Mouse (Mus musculus): Measurements from ENCODE around the gene Serpinf1. TPM values are rescaled to one million over a fixed set of nuclear protein-coding genes. Genes with fewer than 3 reads are reported as not detected.
A peak's percentile ranks its signal among the peaks of the same experiment; 100 is the strongest.

The Serpinf1 gene
- total and polyA plus RNA-seq, 2 experiments from 2014 or later, result 34.3 to 92.0 TPM

DNA sequence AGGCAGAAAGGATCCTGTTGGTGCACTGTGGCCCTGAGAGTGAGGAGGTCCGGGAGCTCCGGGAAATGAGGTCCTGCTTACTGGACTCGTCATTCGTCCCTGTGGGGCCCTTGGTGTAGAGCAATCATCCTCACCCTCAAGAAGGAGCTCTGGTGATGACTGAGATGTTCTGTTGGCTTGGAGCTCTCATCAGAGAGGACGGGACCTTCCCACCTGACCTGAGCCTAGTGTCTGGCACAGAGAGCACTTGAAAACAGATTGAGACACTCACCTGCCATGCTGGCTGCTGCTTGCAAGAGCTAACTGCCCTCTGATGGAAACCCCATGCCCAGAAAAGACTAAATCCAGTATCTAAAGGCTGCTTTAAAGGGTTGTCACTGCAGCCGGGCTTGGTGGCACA, 17.7 kb downstream of the Serpinf1 start:
- Histone ChIP-seq H3K36me3 (ENCODE audit: insufficient read depth, low read length) (no peaks in the 10 kb centered on the region), H3K27me3 (ENCODE audit: insufficient read depth, low read length) (no peaks in the 10 kb centered on the region), H3K4me1 (ENCODE audit: insufficient read depth, low read length) (no peaks in the 10 kb centered on the region), H3K27ac (ENCODE audit: low read depth, low read length) (no peak overlapping the region), H3K9ac (replicated peaks; ENCODE audit: low read length, poor library complexity, severe bottlenecking) (no peak overlapping the region), H3K9me3 (ENCODE audit: low read length) (no peaks in the 10 kb centered on the region), H3K4me2 (ENCODE audit: low read depth, low read length, poor library complexity, severe bottlenecking) (no peak overlapping the region), H3K4me3 (ENCODE audit: low read depth, low read length) (no peak overlapping the region)
- DNase-seq (ENCODE audit: low spot score), result no peak
- TF ChIP-seq CTCF (IDR thresholded peaks at IDR 0.05), result no peak
- no peak for ATAC-seq (ENCODE audit: low FRiP score)
- 88% methylated on average over 6 of the region's 6 CpGs for WGBS

DNA sequence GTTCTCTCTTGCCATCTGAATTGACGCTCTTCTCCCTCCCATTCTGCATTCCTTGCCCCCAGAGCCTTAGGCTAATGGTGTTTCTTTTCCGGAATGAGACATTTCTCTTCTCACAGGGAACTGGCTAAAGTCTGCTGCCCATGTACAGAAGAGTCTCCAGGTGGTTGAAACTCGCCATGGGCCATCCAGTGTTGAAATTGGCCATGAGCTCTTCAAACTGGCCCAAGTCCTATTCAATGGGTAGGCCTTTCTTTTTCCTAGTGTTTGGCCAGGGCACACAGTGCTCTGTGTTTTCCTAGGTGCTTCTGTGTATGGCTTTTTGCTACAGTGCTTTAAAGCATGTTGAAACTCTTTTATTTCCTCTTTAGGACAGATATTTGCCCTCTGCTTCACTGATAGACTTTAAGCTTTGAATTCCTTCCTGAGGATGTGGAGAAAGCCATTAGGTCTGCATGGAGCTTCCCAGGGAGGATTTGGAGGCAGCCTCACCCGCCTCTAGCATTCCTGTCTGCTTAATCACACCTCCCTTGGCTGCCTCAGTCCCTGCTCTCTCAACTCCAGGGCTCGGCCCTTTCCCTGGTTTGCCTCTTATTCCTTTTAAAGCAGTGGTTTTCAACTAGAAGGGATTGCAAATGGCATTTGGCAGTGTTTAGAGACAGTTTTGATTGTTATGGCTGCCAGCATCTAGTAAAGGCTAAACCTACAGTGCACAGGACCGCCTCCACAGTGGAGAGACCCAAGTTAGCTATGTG, 19.0 kb downstream of the Serpinf1 start:
- Histone ChIP-seq H3K9ac (replicated peaks; ENCODE audit: low read length, poor library complexity, severe bottlenecking) (no peak overlapping the region), H3K4me2 (ENCODE audit: low read depth, low read length, poor library complexity, severe bottlenecking) (no peak overlapping the region), H3K4me3 (ENCODE audit: low read depth, low read length) (no peak overlapping the region), H3K27me3 (ENCODE audit: insufficient read depth, low read length) (no peaks in the 10 kb centered on the region), H3K4me1 (ENCODE audit: insufficient read depth, low read length) (no peaks in the 10 kb centered on the region), H3K9me3 (ENCODE audit: low read length) (no peaks in the 10 kb centered on the region), H3K27ac (ENCODE audit: low read depth, low read length) (no peak overlapping the region), H3K36me3 (ENCODE audit: insufficient read depth, low read length) (no peaks in the 10 kb centered on the region)
- TF ChIP-seq CTCF (IDR thresholded peaks at IDR 0.05), result no peak
- DNase-seq (ENCODE audit: low spot score) (no peak), ATAC-seq (ENCODE audit: low FRiP score) (no peak)
- 79% methylated on average over 6 of the region's 6 CpGs for WGBS

DNA sequence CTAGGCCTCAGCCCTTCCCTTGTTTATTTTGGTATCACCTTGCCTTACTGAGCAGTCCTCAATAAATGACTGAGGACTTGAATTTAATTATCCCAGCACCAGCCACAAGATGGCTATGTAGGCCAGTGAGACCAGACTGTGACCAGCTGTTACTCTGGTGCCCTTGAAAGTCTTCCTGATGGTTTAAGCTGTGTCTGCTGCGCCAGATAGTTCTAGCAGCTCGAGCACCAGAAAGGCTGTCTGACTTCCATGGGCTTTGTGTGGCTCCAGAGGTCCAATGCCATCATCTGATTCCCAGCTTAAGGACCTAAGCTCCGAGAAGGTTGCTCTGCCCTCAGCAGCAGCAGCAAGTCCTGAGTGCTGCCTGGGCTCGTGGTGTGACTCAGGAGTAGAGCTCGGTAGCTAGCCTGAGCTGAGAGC, 20.2 kb downstream of the Serpinf1 start:
- DNase-seq (ENCODE audit: low spot score) (peak; percentile 90), ATAC-seq (ENCODE audit: low FRiP score) (peak; percentile 72; the same call in 1 of the 2 replicates)
- Histone ChIP-seq H3K4me3 (ENCODE audit: low read depth, low read length) (no peak overlapping the region), H3K4me1 (ENCODE audit: insufficient read depth, low read length) (no peaks in the 10 kb centered on the region), H3K27me3 (ENCODE audit: insufficient read depth, low read length) (no peaks in the 10 kb centered on the region), H3K27ac (ENCODE audit: low read depth, low read length) (peak overlapping the region; percentile 60; the same call in 1 of the 2 replicates), H3K36me3 (ENCODE audit: insufficient read depth, low read length) (no peaks in the 10 kb centered on the region), H3K9ac (replicated peaks; ENCODE audit: low read length, poor library complexity, severe bottlenecking) (no peak overlapping the region), H3K9me3 (ENCODE audit: low read length) (no peaks in the 10 kb centered on the region), H3K4me2 (ENCODE audit: low read depth, low read length, poor library complexity, severe bottlenecking) (no peak overlapping the region)
- TF ChIP-seq CTCF (IDR thresholded peaks at IDR 0.05), result peak; percentile 87
- WGBS, result 47% methylated on average over 5 of the region's 5 CpGs

DNA sequence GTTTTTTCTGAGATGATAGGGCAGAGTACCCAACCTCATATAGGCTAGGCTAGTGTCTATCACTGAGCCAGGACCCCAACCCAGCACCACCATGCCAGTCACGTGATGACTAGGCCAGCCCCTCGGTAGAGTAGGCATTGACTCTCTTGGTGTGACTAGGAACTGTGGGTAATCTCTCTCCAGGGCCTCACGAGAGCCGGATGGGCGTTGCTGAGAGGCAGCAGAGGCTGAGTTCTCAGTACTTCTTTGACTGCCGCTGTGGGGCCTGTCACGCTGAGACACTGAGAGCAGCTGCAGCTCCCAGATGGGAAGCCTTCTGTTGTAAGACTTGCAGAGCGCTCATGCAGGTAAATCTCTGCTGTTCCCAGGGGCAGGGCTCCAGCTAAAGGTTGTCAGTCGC, 22.4 kb downstream of the Serpinf1 start:
- H3K4me3 ChIP-seq (ENCODE audit: low read depth, low read length), result no peak overlapping the region
- DNase-seq (ENCODE audit: low spot score), result peak; percentile 35
- ATAC-seq (ENCODE audit: low FRiP score), result no peak
- no peak overlapping the region for H3K9ac ChIP-seq (replicated peaks; ENCODE audit: low read length, poor library complexity, severe bottlenecking)
- H3K27me3 ChIP-seq (ENCODE audit: insufficient read depth, low read length), result no peaks in the 10 kb centered on the region
- 52% methylated on average over 9 of the region's 9 CpGs for WGBS
- H3K9me3 ChIP-seq (ENCODE audit: low read length), result no peaks in the 10 kb centered on the region
- no peak overlapping the region for H3K4me2 ChIP-seq (ENCODE audit: low read depth, low read length, poor library complexity, severe bottlenecking)
- H3K36me3 ChIP-seq (ENCODE audit: insufficient read depth, low read length), result no peaks in the 10 kb centered on the region
- no peak for TF ChIP-seq CTCF (IDR thresholded peaks at IDR 0.05)
- no peak overlapping the region for H3K27ac ChIP-seq (ENCODE audit: low read depth, low read length)
- no peaks in the 10 kb centered on the region for H3K4me1 ChIP-seq (ENCODE audit: insufficient read depth, low read length)

DNA sequence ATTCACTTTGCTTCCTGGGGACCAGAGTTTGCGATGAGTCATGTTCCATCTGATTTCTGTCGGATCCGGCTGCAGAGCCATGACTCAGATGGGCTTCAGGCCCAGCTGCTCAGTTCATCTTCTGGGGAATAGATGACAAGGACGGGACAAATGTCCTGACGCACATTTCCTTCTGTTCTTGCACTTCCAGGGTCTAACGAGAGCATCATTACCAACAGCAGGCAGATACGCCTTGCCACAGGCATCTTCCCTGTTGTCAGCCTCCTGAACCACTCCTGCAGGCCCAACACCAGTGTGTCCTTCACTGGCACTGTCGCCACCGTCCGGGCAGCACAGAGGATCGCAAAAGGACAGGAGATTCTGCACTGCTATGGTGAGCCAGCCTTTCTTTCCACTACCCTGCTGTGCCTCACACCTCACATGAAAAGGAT, 23.1 kb downstream of the Serpinf1 start:
- ATAC-seq (ENCODE audit: low FRiP score) (no peak), DNase-seq (ENCODE audit: low spot score) (no peak)
- no peak overlapping the region for H3K4me3 ChIP-seq (ENCODE audit: low read depth, low read length)
- WGBS, result 83% methylated on average over 11 of the region's 11 CpGs
- no peaks in the 10 kb centered on the region for H3K36me3 ChIP-seq (ENCODE audit: insufficient read depth, low read length)
- no peaks in the 10 kb centered on the region for H3K27me3 ChIP-seq (ENCODE audit: insufficient read depth, low read length)
- no peaks in the 10 kb centered on the region for H3K9me3 ChIP-seq (ENCODE audit: low read length)
- TF ChIP-seq CTCF (IDR thresholded peaks at IDR 0.05), result no peak
- no peak overlapping the region for H3K9ac ChIP-seq (replicated peaks; ENCODE audit: low read length, poor library complexity, severe bottlenecking)
- no peaks in the 10 kb centered on the region for H3K4me1 ChIP-seq (ENCODE audit: insufficient read depth, low read length)
- H3K27ac ChIP-seq (ENCODE audit: low read depth, low read length), result no peak overlapping the region
- H3K4me2 ChIP-seq (ENCODE audit: low read depth, low read length, poor library complexity, severe bottlenecking), result no peak overlapping the region

DNA sequence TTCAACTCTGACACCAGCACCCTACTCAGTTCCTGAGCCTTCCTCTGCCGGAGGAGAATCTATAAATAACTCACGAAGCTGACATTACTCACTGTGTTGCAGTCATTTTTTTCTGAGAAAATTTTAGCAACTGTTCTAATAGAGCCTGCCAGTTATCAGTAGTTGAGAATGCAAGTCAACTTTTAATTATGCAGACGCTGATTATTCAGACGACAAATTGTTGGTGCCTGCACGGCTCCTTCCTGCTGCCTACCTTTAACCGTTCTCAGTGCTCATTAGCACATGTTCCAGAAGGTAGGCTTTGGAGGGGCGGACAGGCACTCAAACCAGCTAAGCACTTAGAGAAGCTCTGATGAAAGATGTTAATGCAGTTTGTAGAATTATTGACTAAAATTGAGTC, 25.0 kb downstream of the Serpinf1 start:
- WGBS, result 72% methylated on average over 7 of the region's 7 CpGs
- Histone ChIP-seq H3K4me2 (ENCODE audit: low read depth, low read length, poor library complexity, severe bottlenecking) (no peak overlapping the region), H3K27ac (ENCODE audit: low read depth, low read length) (peak overlapping the region; percentile 47; the same call in 1 of the 2 replicates), H3K4me3 (ENCODE audit: low read depth, low read length) (no peak overlapping the region), H3K36me3 (ENCODE audit: insufficient read depth, low read length) (no peaks in the 10 kb centered on the region), H3K9ac (replicated peaks; ENCODE audit: low read length, poor library complexity, severe bottlenecking) (no peak overlapping the region), H3K27me3 (ENCODE audit: insufficient read depth, low read length) (no peaks in the 10 kb centered on the region), H3K9me3 (ENCODE audit: low read length) (no peaks in the 10 kb centered on the region), H3K4me1 (ENCODE audit: insufficient read depth, low read length) (no peaks in the 10 kb centered on the region)
- ATAC-seq (ENCODE audit: low FRiP score), result no peak
- no peak for TF ChIP-seq CTCF (IDR thresholded peaks at IDR 0.05)
- DNase-seq (ENCODE audit: low spot score), result no peak
